ENCODE assay signal across 25 mouse cellular contexts in the genomic region with DNA sequence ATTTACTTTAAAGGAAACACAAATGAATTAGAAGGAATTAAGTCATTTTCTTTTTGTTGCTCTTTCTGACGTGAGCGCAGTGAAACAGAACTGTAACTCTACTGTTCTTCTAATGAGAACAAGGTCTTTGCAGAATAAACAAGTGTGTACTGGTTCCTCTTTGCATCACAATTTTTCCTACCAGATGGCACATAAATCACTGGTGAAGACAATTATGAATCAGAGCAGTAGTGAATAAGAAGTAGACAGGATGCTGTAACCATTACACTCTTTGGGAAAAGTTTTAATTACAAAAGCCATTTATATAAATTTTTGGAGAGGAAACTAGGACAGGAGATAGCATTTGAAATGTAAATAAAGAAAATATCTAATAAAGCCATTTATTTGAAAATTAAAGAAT. TPM values are rescaled to one million over a fixed set of nuclear protein-coding genes. Genes with fewer than 3 reads are reported as not detected.
DNase-seq lines count a peak whose midpoint lies in the region; ATAC-seq and TF ChIP-seq lines count a peak whose summit lies in the region.
"Had no signal": no experiment of that assay in that cellular context is flagged by ENCODE, and none has a peak within 500 bp of the region (broad histone marks: within the 10 kb centered on the region; RNA-seq: fewer than 3 reads in every experiment).

No protein-coding gene starts in this region.

- H3K79me2 ChIP-seq in CH12.LX (replicated peaks; ENCODE audit: control insufficient read depth, extremely low read depth, insufficient read depth, poor library complexity, severe bottlenecking), result no peaks in the 10 kb centered on the region

- peak; percentile 55; the same call in 1 of the 2 replicates for TF ChIP-seq EP300 in CH12.LX (IDR thresholded peaks at IDR 0.05; ENCODE audit: low read length)

- H3K36me3 ChIP-seq in kidney, postnatal 0 days (ENCODE audit: insufficient read depth, low read length), result no peaks in the 10 kb centered on the region
- no peaks in the 10 kb centered on the region; the same call in 1 of the 2 replicates for H3K36me3 ChIP-seq in kidney, adult 2 months (ENCODE audit: control insufficient read depth, insufficient read depth, low read length)
- peaks cover 0 to 14% of the 10 kb centered on the region in 2 experiments for H3K36me3 ChIP-seq in CH12.LX (replicated peaks in 1 of 2; ENCODE audit: control insufficient read depth in 1 of 2, insufficient read depth in 1 of 2, low read length in 1 of 2)
- H3K36me3 ChIP-seq: hindbrain, embryonic 12.5 days; hindbrain, embryonic 15.5 days had no signal

- no peak for TF ChIP-seq RAD21 in CH12.LX (IDR thresholded peaks at IDR 0.05; ENCODE audit: low read depth, low read length)

- H3K9ac ChIP-seq in kidney, postnatal 0 days (ENCODE audit: low read depth, low read length), result no peak overlapping the region
- no peak overlapping the region for H3K9ac ChIP-seq in CH12.LX (ENCODE audit: insufficient read depth, low read depth)
- H3K9ac ChIP-seq: forebrain, postnatal 0 days; heart, embryonic 12.5 days; heart, embryonic 15.5 days; hindbrain, embryonic 12.5 days; hindbrain, embryonic 15.5 days had no signal

- WGBS in kidney, postnatal 0 days, result 87% methylated on average over 2 of the region's 2 CpGs
- WGBS in kidney, adult 2 months, result 77% methylated on average over 2 of the region's 2 CpGs

- H3K4me3 ChIP-seq in kidney, postnatal 0 days (replicated peaks; ENCODE audit: low read depth, low read length), result no peak overlapping the region
- no peak overlapping the region for H3K4me3 ChIP-seq in kidney, adult 2 months (ENCODE audit: insufficient read depth, low read depth, low read length)
- no peak overlapping the region for H3K4me3 ChIP-seq in CH12.LX (replicated peaks in 1 of 3; ENCODE audit: low read depth in 2 of 3, low read length in 2 of 3, poor library complexity in 1 of 3)
- H3K4me3 ChIP-seq: heart, embryonic 12.5 days; heart, embryonic 15.5 days; hindbrain, embryonic 12.5 days; hindbrain, embryonic 15.5 days had no signal

- no peak overlapping the region for H3K4me2 ChIP-seq in kidney, postnatal 0 days (ENCODE audit: low read length)
- no peak overlapping the region for H3K4me2 ChIP-seq in CH12.LX (ENCODE audit: insufficient read depth, low read depth, poor library complexity, severe bottlenecking)
- H3K4me2 ChIP-seq: heart, embryonic 12.5 days; heart, embryonic 15.5 days; hindbrain, embryonic 12.5 days; hindbrain, embryonic 15.5 days had no signal

- no peak for TF ChIP-seq CTCF in kidney, postnatal 0 days (IDR thresholded peaks at IDR 0.05; ENCODE audit: low read depth)
- no peak for TF ChIP-seq CTCF in kidney, adult 2 months (conservative IDR thresholded peaks at IDR 0.05; ENCODE audit: insufficient read depth, insufficient read length, low read depth, low read length)
- no peak for TF ChIP-seq CTCF in CH12.LX (conservative IDR thresholded peaks at IDR 0.05 in 1 of 2, IDR thresholded peaks at IDR 0.05 in 1 of 2; ENCODE audit: low read depth in 2 of 2, low read length in 2 of 2)

- H3K27ac ChIP-seq in kidney, postnatal 0 days, result no peak overlapping the region
- no peak overlapping the region for H3K27ac ChIP-seq in kidney, adult 2 months (ENCODE audit: insufficient read depth, low read depth, low read length)
- H3K27ac ChIP-seq in CH12.LX (ENCODE audit: insufficient read depth, low read depth), result no peak overlapping the region
- H3K27ac ChIP-seq: heart, embryonic 15.5 days; hindbrain, embryonic 12.5 days; hindbrain, embryonic 15.5 days had no signal

- in situ Hi-C loops in CH12.LX (cut with MboI; ENCODE audit: low pct_ligation_motif_present, low pct_unique_long_range_greater_than_20kb, low sequenced_read_pairs), result no loop called here

- no peaks in the 10 kb centered on the region for H3K9me3 ChIP-seq in kidney, postnatal 0 days (replicated peaks; ENCODE audit: low read length)
- peaks cover 5% of the 10 kb centered on the region for H3K9me3 ChIP-seq in CH12.LX (replicated peaks; ENCODE audit: low read length)
- H3K9me3 ChIP-seq: heart, embryonic 15.5 days; hindbrain, embryonic 15.5 days had no signal

- H3K27me3 ChIP-seq in kidney, postnatal 0 days (ENCODE audit: insufficient read depth, low read length), result no peaks in the 10 kb centered on the region
- no peaks in the 10 kb centered on the region for H3K27me3 ChIP-seq in kidney, adult 2 months (replicated peaks; ENCODE audit: control insufficient read depth, insufficient read depth, low read length)
- H3K27me3 ChIP-seq in CH12.LX (replicated peaks), result no peaks in the 10 kb centered on the region
- H3K27me3 ChIP-seq: heart, embryonic 12.5 days; heart, embryonic 15.5 days; hindbrain, embryonic 12.5 days; hindbrain, embryonic 15.5 days; Patski had no signal

- TF ChIP-seq POLR2A in kidney, adult 2 months (IDR thresholded peaks at IDR 0.05; ENCODE audit: low read depth, low read length), result no peak
- TF ChIP-seq POLR2A in CH12.LX (IDR thresholded peaks at IDR 0.05; ENCODE audit: low read depth, low read length), result no peak

- DNase-seq in kidney, postnatal 0 days (ENCODE audit: low spot score), result peak; percentile 27
- DNase-seq in kidney, adult 2 months, result no peak
- DNase-seq in CH12.LX (ENCODE audit: extremely low read depth), result peak; percentile 18
- DNase-seq in adipocyte (ENCODE audit: low spot score), result peak; percentile 58
- no peak for DNase-seq in yolk sac, embryonic 10.5 days (ENCODE audit: low spot score)
- DNase-seq in urinary bladder, postnatal 10 days (ENCODE audit: low spot score), result no peak
- DNase-seq: adrenal gland, adult 8-10 months; adrenal gland, postnatal 25 days; B cell, adult 2 months; cerebellum, adult 18-20 months; cerebellum, adult 9-10 months; cerebellum, postnatal 14 days; forebrain, postnatal 0 days; gastrocnemius, postnatal 10 days; gastrocnemius, postnatal 36 days; heart, postnatal 10 days; kidney, adult 8-10 months had no signal

- no peaks in the 10 kb centered on the region for H3K4me1 ChIP-seq in kidney, postnatal 0 days (replicated peaks; ENCODE audit: insufficient read depth, low read length)
- peaks cover 16% of the 10 kb centered on the region for H3K4me1 ChIP-seq in kidney, adult 2 months (ENCODE audit: control insufficient read depth, insufficient read depth, low read length)
- no peaks in the 10 kb centered on the region for H3K4me1 ChIP-seq in CH12.LX (ENCODE audit: control insufficient read depth in 1 of 2, insufficient read depth in 2 of 2)
- H3K4me1 ChIP-seq: hindbrain, embryonic 12.5 days; hindbrain, embryonic 15.5 days had no signal

- dilution Hi-C loops in CH12.LX (cut with MboI; ENCODE audit: extremely low pct_ligation_motif_present, extremely low pct_unique_long_range_greater_than_20kb, low sequenced_read_pairs), result no loop called here

- no peak for ATAC-seq in kidney, postnatal 0 days (replicated peaks; ENCODE audit: low FRiP score, low read depth)
- no peak for ATAC-seq in erythroblast, adult 5-6 weeks (replicated peaks; ENCODE audit: low FRiP score, poor library complexity, severe bottlenecking)
- ATAC-seq: forebrain, embryonic 14.5 days; forebrain, postnatal 0 days; intestine, postnatal 0 days; Patski had no signal

TF ChIP-seq in CH12.LX, 34 proteins besides CTCF, POLR2A, EP300 and RAD21:
- no peak for TF ChIP-seq JUND (conservative IDR thresholded peaks at IDR 0.05; ENCODE audit: low read depth, low read length)
- no peak for TF ChIP-seq BHLHE40 (IDR thresholded peaks at IDR 0.05; ENCODE audit: low read depth, low read length)
- TF ChIP-seq IRF4 (IDR thresholded peaks at IDR 0.05; ENCODE audit: low read depth, low read length), result 0 out of 2 replicates have a peak, but pooled peaks have one; percentile 38
- TF ChIP-seq TCF12 (IDR thresholded peaks at IDR 0.05; ENCODE audit: low read depth, low read length), result no peak
- TF ChIP-seq JUN (IDR thresholded peaks at IDR 0.05; ENCODE audit: insufficient read depth, low read depth, low read length), result peak; percentile 8; the same call in 1 of the 2 replicates
- TF ChIP-seq NELFE (IDR thresholded peaks at IDR 0.05; ENCODE audit: low read depth, low read length), result no peak
- no peak for TF ChIP-seq USF1 (IDR thresholded peaks at IDR 0.05; ENCODE audit: low read depth, low read length)
- TF ChIP-seq MYC (IDR thresholded peaks at IDR 0.05; ENCODE audit: low read depth, low read length), result no peak

RNA-seq across cellular contexts. Expression of gene Pdlim5, which starts 51.7 kb away (rescaled TPM):
- 32.5 and 35.3 TPM in 2 replicates for polyA plus RNA-seq in kidney, postnatal 0 days (2015; fragmentation: Nextera tagmentation; extraction: Ambion mirVana)
- 62.6 and 64.5 TPM in 2 replicates for polyA plus RNA-seq in kidney, adult 2 months (2012; rRNA removed)
- total RNA-seq in CH12.LX (2012; rRNA removed), result 20.7 and 22.0 TPM in 2 replicates
- total RNA-seq in CH12.LX (2014; rRNA removed), result 22.8 and 23.2 TPM in 2 replicates
- polyA plus RNA-seq in CH12.LX (2012; ENCODE audit: insufficient read length, low read depth), result 22.8 and 24.6 TPM in 2 replicates
- total RNA-seq in erythroblast, adult 5-6 weeks (2015; ENCODE audit: low replicate concordance), result 6.5 and 14.2 TPM in 2 replicates
- 4.4 and 5.7 TPM in 2 replicates for total RNA-seq in erythroblast, adult 5-6 weeks (2017; ENCODE audit: low replicate concordance)

Comparison
In these comparisons a context has a peak if more than half of its experiments do, and no peak if none do; other contexts are left out.
1. DNase-seq: peak in kidney, postnatal 0 days (single experiment), CH12.LX (single experiment) and adipocyte (single experiment); none in kidney, adult 2 months (single experiment), yolk sac, embryonic 10.5 days (single experiment) and urinary bladder, postnatal 10 days (single experiment).